Mouse (Mus musculus) liver, embryonic 14.5 days (tissue): ENCODE measurements at regions not wholly inside any gene's neighbourhood (a gene's known extent, or its start where the extent isn't known, plus 50 kb on each side); places are given as distances from the start of the nearest gene placed in this dataset.

Experiments used
- CTCF ChIP-seq: IDR thresholded peaks from 2 replicates; pipeline ENCODE4 v1.5.1; 2016; ENCODE audit warnings: antibody characterized with exemption, low read depth, control low read depth
- EP300 ChIP-seq: IDR thresholded peaks from 2 replicates; pipeline ENCODE4 v1.6.1; 2016; ENCODE audit warnings: antibody characterized with exemption, low read depth

GRCm38 (mm10) chr6:117268376-117268775, 100.0 kb downstream of the Cxcl12 start:
- TF ChIP-seq CTCF (no peak), EP300 (no peak)
